Mouse (Mus musculus) hindbrain, embryonic 14.5 days (tissue): ENCODE measurements around the gene Fam222a. TPM values are rescaled to one million over a fixed set of nuclear protein-coding genes. Genes with fewer than 3 reads are reported as not detected.

ENCODE experiments used
- ATAC-seq: fragments of 200-750 bp; cut with Nextera tagmentation; 2 replicates; pipeline ENCODE4 v1.8.0; 2017; ENCODE audit warnings: moderate number of reproducible peaks, mild to moderate bottlenecking, moderate TSS enrichment, moderate library complexity; ENCODE audit not compliant: low FRiP score
- DNase-seq: peaks from one replicate; pipeline ENCODE4 v3.0.0-alpha.2; 2015; ENCODE audit warnings: low spot score
- H3K27ac ChIP-seq: fragments of 300-500 bp; sonication (generic); 2 replicates; pipeline ENCODE4 v1.5.1; 2014; ENCODE audit warnings: mild to moderate bottlenecking, moderate library complexity
- H3K27me3 ChIP-seq: fragments of 300-500 bp; sonication (generic); 2 replicates; pipeline ENCODE4 v1.6.1; 2014; ENCODE audit warnings: mild to moderate bottlenecking, low read length, mixed read lengths; ENCODE audit not compliant: control insufficient read depth, insufficient read depth
- H3K36me3 ChIP-seq: fragments of 300-500 bp; sonication (generic); replicated peaks from 2 replicates; pipeline ENCODE4 v1.6.1; 2014; ENCODE audit not compliant: control insufficient read depth, insufficient read depth
- H3K4me1 ChIP-seq: fragments of 300-500 bp; sonication (generic); replicated peaks from 2 replicates; pipeline ENCODE4 v1.6.1; 2014; ENCODE audit warnings: antibody characterized with exemption, low read length, mixed read lengths; ENCODE audit not compliant: control insufficient read depth, insufficient read depth
- H3K4me2 ChIP-seq: fragments of 300-500 bp; sonication (generic); replicated peaks from 2 replicates; pipeline ENCODE4 v1.6.1; 2014; ENCODE audit warnings: mild to moderate bottlenecking, moderate library complexity
- H3K4me3 ChIP-seq: fragments of 300-500 bp; sonication (generic); replicated peaks from 2 replicates; pipeline ENCODE4 v1.5.1; 2014; ENCODE audit warnings: mild to moderate bottlenecking, low read length
- H3K9ac ChIP-seq: fragments of 300-500 bp; sonication (generic); 2 replicates; pipeline ENCODE4 v1.6.1; 2014
- H3K9me3 ChIP-seq: fragments of 300-500 bp; sonication (generic); 2 replicates; pipeline ENCODE4 v1.6.1; 2016; ENCODE audit warnings: low read length; ENCODE audit not compliant: control insufficient read depth
- WGBS: fragments of 180-500 bp; shearing (Covaris S2); extraction: QIAGEN DNeasy Blood & Tissue Kit; methylation state at CpG from one replicate; pipeline ENCODE4 v1.1.7; 2014; 5-methylcytosine and 5-hydroxymethylcytosine counted together
- polyA plus RNA-seq: library from polyadenylated mRNA; unstranded; fragments of >200 nt; fragmentation: Nextera tagmentation; extraction: Ambion mirVana; gene quantifications from 2 replicates; pipeline ENCODE4 v1.2.1, GENCODE M21; 2014

Gene Fam222a
- polyA plus RNA-seq, 1 experiment from 2014 or later: 6.6 TPM

DNA sequence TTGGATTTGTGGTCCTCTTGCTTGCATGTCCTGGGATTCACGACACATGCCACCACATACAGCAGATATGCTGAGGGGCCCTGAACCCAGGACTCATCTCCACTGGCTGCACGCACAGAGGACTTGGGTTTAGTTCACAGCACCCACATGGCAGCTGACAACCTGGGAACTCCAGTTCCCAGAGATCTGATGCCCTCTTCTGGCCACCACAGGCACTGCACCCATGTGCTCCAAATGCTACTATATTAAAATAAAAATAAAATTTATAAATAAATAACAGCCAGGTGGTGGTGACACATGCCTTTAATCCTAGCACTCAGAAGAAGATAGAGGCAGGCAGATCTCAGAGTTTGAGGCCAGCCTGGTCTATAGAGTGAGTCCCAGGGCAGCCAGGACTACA lies 12.4 kb upstream of the Fam222a start:
- DNase-seq: no peak
- 89% methylated on average over 2 of the region's 2 CpGs for WGBS
- no peak overlapping the region for H3K27ac ChIP-seq
- no peak overlapping the region for H3K9ac ChIP-seq
- H3K4me3 ChIP-seq: no peak overlapping the region
- no peaks in the 10 kb centered on the region for H3K36me3 ChIP-seq
- H3K9me3 ChIP-seq: peaks cover 3% of the 10 kb centered on the region
- no peaks in the 10 kb centered on the region for H3K27me3 ChIP-seq
- H3K4me2 ChIP-seq: no peak overlapping the region
- H3K4me1 ChIP-seq: peaks cover 15% of the 10 kb centered on the region
- no peak for ATAC-seq

DNA sequence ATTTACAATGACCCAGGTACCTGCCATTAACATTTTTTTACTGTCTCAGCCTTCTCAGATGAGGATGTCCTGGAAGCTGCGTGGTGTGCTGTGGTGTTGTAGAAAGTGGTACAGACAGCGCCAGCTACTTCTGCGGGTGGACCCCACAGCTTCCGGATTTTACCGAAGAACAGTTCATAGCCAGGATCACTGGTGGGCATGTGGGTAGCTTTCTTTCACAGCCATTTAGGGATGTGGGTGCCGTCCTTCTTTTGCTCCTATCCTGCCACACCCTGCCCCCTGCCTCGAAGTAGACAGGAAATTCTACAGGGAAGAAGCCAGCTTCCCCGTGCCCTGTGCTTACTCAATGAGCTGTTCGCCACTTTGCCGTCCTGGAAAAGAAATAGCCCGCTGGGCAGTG lies 11.7 kb upstream of the Fam222a start:
- WGBS: 77% methylated on average over 11 of the region's 11 CpGs
- no peak overlapping the region for H3K27ac ChIP-seq
- H3K27me3 ChIP-seq: no peaks in the 10 kb centered on the region
- ATAC-seq (no peak), DNase-seq (no peak)
- H3K9me3 ChIP-seq: peaks cover 3% of the 10 kb centered on the region
- peaks cover 15% of the 10 kb centered on the region for H3K4me1 ChIP-seq
- H3K36me3 ChIP-seq: no peaks in the 10 kb centered on the region
- H3K4me2 ChIP-seq: no peak overlapping the region
- no peak overlapping the region for H3K9ac ChIP-seq
- no peak overlapping the region for H3K4me3 ChIP-seq

DNA sequence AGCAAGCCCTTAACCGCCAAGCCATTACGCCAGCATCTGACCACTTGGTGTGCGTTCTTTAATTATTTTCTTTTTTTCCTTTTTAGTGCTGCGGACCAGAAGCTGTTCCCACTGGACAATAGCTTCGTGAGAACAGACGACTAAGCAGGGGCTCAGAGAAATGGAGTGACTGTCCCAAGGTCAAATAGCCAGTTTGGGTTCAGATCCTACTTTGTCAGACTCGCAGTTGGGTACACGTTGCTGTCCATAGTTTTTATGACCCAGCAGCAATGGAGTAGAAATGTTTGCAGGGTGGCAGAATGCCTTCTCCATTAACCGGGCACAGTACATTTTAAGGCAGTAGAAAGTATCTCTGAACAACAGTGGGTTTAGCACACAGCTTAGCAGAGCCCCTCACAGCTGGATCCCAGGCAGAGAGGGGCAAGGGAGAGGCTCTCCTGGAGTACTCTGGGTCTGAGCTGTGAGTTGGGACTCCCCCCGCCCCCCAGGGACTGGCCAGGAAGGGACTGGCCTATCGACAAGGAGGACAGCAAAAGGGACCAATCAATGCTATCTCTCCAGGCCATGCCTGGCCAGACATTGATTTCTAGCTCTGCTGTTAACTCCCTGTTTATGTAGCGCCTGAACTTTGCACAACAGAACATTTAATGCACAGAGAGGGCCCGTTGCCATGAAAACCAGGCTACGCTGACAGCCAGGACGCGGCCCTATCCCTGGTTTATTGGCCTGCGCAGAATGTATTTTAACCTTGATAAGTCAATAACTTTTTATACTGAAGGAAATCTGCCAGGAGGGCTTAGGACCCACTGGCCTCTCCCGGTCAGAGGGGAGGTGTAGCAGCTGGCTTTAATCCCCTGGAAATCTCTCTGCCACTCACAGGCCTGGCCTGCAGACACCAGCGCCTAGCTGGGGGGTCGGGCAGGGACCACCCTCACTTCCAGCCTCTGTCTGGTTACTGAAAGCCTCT lies 9.8 kb upstream of the Fam222a start:
- DNase-seq: no peak
- no peak for ATAC-seq
- H3K9ac ChIP-seq: no peak overlapping the region
- H3K9me3 ChIP-seq: peaks cover 3% of the 10 kb centered on the region
- H3K4me3 ChIP-seq: no peak overlapping the region
- 56% methylated on average over 20 of the region's 20 CpGs for WGBS
- no peaks in the 10 kb centered on the region for H3K27me3 ChIP-seq
- no peak overlapping the region for H3K27ac ChIP-seq
- no peaks in the 10 kb centered on the region for H3K36me3 ChIP-seq
- H3K4me1 ChIP-seq: peaks cover 10% of the 10 kb centered on the region
- H3K4me2 ChIP-seq: no peak overlapping the region

DNA sequence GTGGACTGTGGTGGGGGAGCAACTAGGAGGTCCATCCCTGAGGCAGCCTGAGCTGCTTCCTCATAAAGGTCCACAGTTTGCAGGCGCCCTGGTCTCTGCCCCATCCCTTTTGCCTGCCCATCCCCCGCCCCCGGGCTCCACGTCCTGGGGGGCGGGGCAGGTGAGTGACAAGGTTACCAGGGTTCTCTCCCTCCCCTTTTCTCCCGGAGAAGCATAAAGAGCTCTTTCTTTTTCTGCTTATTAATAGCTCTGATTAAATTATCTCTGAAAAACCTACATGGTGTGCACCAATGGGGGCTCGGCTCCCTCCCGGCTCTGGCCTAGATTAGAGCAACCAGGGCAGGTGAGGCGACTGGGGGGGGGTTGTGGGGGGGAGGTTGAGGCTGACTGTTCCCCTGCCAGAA lies 7.3 kb upstream of the Fam222a start:
- H3K27ac ChIP-seq: no peak overlapping the region
- 0 out of 2 replicates have a peak, but pooled peaks cover 7% of the 10 kb centered on the region for H3K9me3 ChIP-seq
- no peak overlapping the region for H3K9ac ChIP-seq
- H3K27me3 ChIP-seq: no peaks in the 10 kb centered on the region; the same call in 1 of the 2 replicates
- ATAC-seq (no peak), DNase-seq (no peak)
- H3K4me3 ChIP-seq: no peak overlapping the region
- WGBS: 20% methylated on average over 9 of the region's 9 CpGs
- no peak overlapping the region for H3K4me2 ChIP-seq
- no peaks in the 10 kb centered on the region for H3K36me3 ChIP-seq
- no peaks in the 10 kb centered on the region; the same call in 1 of the 2 replicates for H3K4me1 ChIP-seq

DNA sequence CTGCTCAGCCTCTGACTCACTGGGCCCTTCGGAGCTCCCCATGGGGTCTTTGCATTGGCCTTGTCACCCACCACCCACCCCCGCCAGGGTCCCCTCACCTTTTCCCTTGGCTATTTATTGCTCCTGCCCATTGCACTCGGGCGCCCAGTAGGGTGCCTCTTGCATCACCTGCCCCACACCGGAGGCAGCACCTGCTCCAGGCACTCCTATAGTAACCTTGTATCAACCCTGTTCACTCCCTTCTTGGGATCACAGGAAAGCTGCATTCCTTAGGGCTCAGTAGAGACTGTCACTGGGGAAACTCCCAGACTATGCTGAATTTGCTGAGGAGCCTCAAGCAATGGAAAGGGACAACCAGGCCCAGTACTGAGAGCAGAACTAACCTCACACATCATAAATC lies 6.9 kb upstream of the Fam222a start:
- DNase-seq (no peak), ATAC-seq (no peak)
- Histone ChIP-seq H3K9me3 (0 out of 2 replicates have a peak, but pooled peaks cover 7% of the 10 kb centered on the region), H3K4me1 (no peaks in the 10 kb centered on the region; the same call in 1 of the 2 replicates), H3K27ac (no peak overlapping the region), H3K36me3 (no peaks in the 10 kb centered on the region), H3K4me2 (no peak overlapping the region), H3K9ac (no peak overlapping the region), H3K4me3 (no peak overlapping the region), H3K27me3 (no peaks in the 10 kb centered on the region; the same call in 1 of the 2 replicates)
- WGBS: 71% methylated on average over 5 of the region's 5 CpGs

GRCm38 (mm10) chr5:114563994-114564393 lies 3.8 kb upstream of the Fam222a start:
- no peak for ATAC-seq
- WGBS: 93% methylated on average over 7 of the region's 7 CpGs

GRCm38 (mm10) chr5:114565305-114565704 lies 2.5 kb upstream of the Fam222a start:
- no peak overlapping the region for H3K4me3 ChIP-seq
- H3K4me2 ChIP-seq: no peak overlapping the region
- H3K9me3 ChIP-seq: 0 out of 2 replicates have a peak, but pooled peaks cover 7% of the 10 kb centered on the region
- no peak overlapping the region for H3K9ac ChIP-seq
- no peaks in the 10 kb centered on the region for H3K36me3 ChIP-seq
- H3K27me3 ChIP-seq: no peaks in the 10 kb centered on the region; the same call in 1 of the 2 replicates
- peaks cover 22% of the 10 kb centered on the region for H3K4me1 ChIP-seq
- 13% methylated on average over 12 of the region's 12 CpGs for WGBS
- DNase-seq (no peak), ATAC-seq (no peak)
- no peak overlapping the region for H3K27ac ChIP-seq

More at GRCm38 (mm10) chr5:114563994-114564393, 3.8 kb upstream of the Fam222a start:
- Histone ChIP-seq H3K4me2 (no peak overlapping the region), H3K4me1 (peaks cover 10% of the 10 kb centered on the region), H3K27me3 (no peaks in the 10 kb centered on the region; the same call in 1 of the 2 replicates), H3K36me3 (no peaks in the 10 kb centered on the region), H3K9me3 (0 out of 2 replicates have a peak, but pooled peaks cover 7% of the 10 kb centered on the region), H3K4me3 (no peak overlapping the region), H3K27ac (no peak overlapping the region), H3K9ac (no peak overlapping the region)
- no peak for DNase-seq

- 78% methylated on average over 6 of the region's 6 CpGs for WGBS
- H3K27ac ChIP-seq: no peak overlapping the region
- no peaks in the 10 kb centered on the region; the same call in 1 of the 2 replicates for H3K27me3 ChIP-seq
- ATAC-seq (no peak), DNase-seq (no peak)
- no peak overlapping the region for H3K9ac ChIP-seq
- H3K4me1 ChIP-seq: peaks cover 27% of the 10 kb centered on the region
- 0 out of 2 replicates have a peak, but pooled peaks cover 7% of the 10 kb centered on the region for H3K9me3 ChIP-seq
- H3K36me3 ChIP-seq: no peaks in the 10 kb centered on the region
- no peak overlapping the region for H3K4me2 ChIP-seq
- no peak overlapping the region for H3K4me3 ChIP-seq
These were observed 2.1 kb upstream of the Fam222a start for GRCm38 (mm10) chr5:114565751-114566150.

DNA sequence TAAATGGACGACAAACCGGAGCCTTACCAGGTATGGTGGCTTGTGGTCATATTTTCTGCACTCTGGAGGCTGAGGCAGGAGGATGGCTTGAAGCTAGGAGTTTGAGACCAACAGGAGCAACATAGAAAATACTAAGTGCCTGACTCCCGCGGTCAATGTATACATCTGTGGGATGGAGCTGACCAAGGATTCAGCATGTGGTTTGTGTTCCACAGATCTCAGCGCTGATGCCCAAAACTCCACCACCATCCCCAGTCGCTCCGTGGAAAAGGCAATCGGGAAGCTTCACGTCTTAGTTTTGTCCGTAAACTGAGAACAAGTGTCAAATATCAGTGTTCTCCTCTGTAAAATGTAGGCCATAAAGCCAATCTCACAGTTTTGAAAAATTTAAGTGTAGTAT lies 1.4 kb upstream of the Fam222a start:
- WGBS: 91% methylated on average over 10 of the region's 10 CpGs
- no peak for ATAC-seq
- H3K4me2 ChIP-seq: no peak overlapping the region

More for the DNA sequence above, 1.4 kb upstream of the Fam222a start:
- Histone ChIP-seq H3K36me3 (no peaks in the 10 kb centered on the region), H3K4me1 (peaks cover 32% of the 10 kb centered on the region), H3K9ac (no peak overlapping the region), H3K9me3 (0 out of 2 replicates have a peak, but pooled peaks cover 7% of the 10 kb centered on the region), H3K27ac (no peak overlapping the region), H3K4me3 (no peak overlapping the region), H3K27me3 (no peaks in the 10 kb centered on the region; the same call in 1 of the 2 replicates)
- no peak for DNase-seq
